Mouse (Mus musculus): ENCODE results near the gene Sapcd1.
A peak's percentile ranks its signal among the peaks of the same experiment; 100 is the strongest.

Sapcd1 gene

DNA sequence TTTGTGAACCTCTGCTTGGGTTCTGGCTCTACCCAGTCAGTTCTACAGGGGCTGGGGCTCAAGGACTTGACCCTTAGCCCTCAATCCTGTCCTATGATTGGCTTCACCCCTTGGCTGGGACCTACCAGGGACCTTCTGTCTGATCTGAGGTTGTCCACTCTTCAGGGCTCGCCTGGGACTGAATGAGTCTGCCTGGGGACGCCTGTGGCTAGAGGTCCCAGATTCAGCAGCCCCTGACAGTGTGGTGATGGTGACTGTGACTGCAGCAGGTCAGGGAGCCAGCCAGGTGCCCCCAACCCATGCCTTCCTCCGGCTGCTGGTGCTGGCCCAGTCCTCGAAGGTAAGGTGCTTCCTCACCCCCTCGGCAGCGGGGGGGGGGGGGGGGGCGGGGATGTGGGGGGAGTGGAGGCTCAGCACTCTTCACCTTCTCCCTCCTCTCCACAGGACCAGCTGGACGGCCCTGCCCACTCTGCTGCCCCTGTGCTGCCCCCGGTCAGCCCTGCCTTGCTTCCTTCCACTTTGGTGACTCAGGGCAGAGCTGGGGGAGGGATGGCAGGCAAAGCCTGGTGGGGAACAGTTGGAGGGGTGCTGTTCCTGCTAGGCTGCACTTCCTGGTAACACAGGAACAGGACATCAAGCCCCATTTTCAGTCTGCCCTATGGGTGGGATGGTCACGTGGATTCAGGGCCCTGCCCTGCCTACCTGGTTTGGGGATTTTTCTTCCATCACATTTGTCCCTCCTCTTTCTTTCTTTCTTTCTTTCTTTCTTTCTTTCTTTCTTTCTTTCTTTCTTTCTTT, 2.9 kb downstream of the Sapcd1 start:
- no peak for TF ChIP-seq GATA4 (IDR thresholded peaks at IDR 0.05; ENCODE audit: insufficient replicate concordance, low read length)

DNA sequence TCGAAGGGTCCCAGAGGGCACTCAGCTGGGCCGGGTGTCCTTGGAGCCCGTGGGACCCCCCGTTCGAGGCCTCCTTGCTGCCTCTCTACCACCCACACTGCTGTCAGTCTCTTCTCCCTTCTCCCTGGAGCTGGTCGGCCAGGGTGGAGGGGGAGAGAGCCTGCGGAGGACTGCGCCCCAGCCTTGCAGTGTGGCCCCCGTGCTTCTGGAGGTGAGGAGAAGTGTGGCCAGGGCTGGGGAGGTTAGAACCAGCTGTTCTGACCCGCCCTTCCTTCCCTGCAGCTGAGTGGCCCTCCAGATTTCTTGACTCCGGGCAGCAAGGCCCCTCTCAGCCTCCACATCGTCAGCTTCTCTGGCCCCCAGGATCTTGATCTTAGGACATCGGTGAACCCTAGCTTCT, 3.6 kb downstream of the Sapcd1 start:
- no peak for TF ChIP-seq GATA4 (IDR thresholded peaks at IDR 0.05; ENCODE audit: insufficient replicate concordance, low read length)

DNA sequence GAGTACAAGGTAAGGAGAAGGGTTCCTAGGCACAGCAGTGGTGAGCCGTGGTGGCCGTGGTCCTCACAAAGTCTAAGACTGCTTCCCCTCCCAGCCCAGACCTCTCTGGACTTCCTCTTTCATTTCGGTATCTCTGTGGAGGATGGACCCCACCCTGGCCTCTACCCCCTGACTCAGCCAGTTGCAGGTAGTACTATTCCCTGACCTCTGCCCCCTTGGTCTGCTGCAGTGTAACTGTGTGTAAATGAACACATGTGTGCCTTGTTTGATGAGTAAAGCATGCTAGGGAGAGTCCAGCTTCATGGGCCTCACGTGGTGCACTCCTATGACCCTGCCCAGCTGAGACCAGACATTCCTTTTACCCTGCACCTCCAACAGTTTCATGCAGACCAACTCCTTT, 4.1 kb downstream of the Sapcd1 start:
- TF ChIP-seq GATA4 (IDR thresholded peaks at IDR 0.05; ENCODE audit: insufficient replicate concordance, low read length), result no peak

DNA sequence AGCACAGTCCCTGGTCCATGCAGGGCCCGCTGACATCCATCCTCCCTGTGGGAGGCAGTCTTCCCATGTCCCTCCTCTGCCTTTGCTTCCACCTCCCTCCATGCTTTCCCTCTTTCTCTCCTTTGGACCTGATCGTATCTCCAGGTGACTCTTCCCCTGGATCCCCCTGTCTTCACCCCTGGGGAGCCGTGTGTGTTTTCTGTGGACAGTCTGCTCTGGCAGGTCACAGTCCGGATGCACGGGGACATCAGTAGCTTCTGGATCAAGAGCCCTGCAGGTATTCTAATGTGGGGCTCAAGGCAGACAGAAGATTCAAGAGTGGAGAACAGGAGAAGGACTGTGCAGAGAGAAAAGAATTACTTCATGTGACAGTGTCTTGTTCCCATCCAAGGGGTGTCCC, 4.6 kb downstream of the Sapcd1 start:
- TF ChIP-seq GATA4 (IDR thresholded peaks at IDR 0.05; ENCODE audit: insufficient replicate concordance, low read length), result no peak

DNA sequence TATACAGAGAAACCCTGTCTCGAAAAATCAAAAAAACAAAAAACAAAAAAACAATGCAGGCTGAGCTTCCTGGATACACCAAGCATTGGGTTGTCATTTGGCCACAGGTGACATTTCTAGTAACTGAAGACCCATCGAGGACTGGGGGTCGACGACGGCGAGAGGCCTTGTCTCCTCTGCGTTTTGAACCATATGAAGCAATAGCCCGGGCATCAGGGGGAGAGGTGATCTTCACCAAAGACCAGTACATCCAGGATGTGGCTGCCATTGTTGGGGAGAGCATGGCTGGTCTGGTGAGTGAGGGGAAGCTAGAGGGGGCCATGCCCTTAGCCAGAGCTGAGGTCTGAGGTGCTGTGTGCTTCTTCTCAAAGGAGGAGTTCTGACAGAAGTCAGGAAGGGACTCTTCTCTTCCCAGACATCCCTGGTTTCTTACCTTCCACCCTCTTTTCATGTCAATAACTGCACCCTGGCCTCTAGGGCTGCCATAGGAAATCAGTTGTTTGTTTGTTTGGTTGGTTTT, 5.2 kb downstream of the Sapcd1 start:
- TF ChIP-seq GATA4 (IDR thresholded peaks at IDR 0.05; ENCODE audit: insufficient replicate concordance, low read length), result no peak

DNA sequence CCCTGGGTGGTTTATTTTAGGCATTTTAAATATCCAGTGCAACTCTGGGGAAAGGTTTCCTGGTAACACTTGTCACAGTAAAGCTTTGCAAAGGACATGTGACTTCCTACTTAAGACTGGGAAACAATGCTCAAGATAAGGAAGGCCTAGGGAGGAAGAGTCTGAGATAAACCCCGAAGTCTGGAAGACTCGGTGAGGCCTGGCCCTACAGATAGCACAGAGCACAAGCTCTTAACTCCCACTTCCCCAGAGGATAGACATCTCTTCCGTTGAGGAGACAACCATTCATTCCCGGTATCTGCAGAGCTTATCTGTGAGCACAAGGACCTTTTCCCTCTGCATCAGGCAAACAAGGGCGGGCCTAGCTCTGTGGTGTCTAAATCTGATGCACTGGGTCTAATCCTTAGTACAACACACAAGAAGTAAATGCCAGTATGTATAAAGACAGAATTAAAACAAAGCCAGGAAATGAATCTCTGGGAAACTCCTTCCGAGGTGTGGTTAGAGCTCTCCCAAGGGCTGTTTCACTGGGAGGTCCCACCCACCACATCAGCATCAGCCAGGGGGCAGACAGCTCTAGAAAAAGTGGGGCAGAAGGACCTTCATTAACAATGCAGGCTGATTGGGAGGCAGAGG, 5.9 kb downstream of the Sapcd1 start:
- TF ChIP-seq GATA4 (IDR thresholded peaks at IDR 0.05; ENCODE audit: insufficient replicate concordance, low read length), result peak; percentile 100

DNA sequence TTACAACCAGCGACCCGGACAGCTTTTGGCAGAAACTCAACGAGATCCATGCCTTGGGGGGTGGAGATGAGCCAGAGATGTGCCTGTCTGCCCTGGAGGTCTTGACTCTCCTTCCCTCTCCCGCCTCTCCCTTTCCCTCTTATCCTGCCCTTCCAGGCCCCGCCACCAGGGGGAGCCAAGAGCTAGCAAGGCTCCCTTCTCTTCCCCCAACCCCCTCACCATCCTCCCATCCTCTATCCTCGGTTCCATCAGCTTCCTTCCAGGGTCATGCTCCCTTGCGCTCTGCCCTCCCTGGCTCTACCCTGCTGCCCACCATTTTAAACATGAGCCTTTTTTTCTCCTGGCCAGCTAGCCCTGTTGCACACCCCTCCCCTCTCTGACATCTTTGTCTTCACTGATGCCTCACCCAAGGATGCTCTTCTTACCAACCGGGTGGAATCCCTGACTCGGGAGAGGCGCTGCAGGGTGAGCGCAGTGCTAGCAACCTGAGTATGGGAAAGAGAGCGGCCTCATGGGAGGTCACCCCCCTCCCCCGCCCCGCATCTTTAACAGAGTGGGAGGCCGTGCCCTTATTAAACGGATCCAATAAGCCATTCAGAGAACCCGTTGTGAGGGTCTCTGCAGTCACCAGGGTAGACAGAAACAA, 6.5 kb downstream of the Sapcd1 start:
- TF ChIP-seq GATA4 (IDR thresholded peaks at IDR 0.05; ENCODE audit: insufficient replicate concordance, low read length), result peak; percentile 36; the same call in 1 of the 2 replicates

DNA sequence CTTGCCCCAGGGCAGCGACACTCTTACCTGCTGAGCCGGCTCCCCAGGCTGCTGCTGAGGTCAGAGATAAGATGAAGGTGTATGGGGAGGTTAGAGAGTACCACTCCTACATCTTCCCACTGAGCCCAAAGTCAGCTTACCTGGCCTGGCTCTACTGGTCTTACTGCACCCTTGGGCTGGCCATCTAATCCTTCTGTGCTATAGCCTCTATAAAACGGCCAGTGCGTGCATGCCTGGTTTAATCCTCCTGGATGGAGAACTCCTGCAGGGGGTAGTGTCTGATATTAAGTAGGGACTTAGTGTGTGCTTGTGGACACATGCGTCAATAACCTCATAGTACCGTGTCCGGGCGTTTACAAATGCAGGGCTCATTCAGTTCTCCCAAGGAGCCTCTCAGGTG, 7.3 kb downstream of the Sapcd1 start:
- no peak for TF ChIP-seq GATA4 (IDR thresholded peaks at IDR 0.05; ENCODE audit: insufficient replicate concordance, low read length)

DNA sequence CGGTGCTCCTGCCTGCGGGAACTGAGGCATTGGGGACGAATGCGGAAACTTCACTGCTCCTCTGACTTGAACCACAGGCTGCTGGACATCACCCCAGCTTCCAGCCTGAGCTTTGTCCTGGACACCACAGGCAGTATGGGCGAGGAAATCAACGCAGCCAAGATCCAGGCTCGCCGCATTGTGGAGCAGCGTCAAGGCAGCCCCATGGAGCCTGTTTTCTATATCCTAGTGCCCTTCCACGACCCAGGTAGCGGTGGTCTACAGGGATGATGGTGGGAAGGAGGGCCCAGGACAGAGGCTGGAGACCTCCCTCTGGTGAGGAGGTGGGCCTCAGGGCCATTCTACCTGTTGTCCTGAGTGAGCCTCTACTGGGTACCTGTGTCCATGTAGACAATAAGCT, 7.9 kb downstream of the Sapcd1 start:
- no peak for TF ChIP-seq GATA4 (IDR thresholded peaks at IDR 0.05; ENCODE audit: insufficient replicate concordance, low read length)

DNA sequence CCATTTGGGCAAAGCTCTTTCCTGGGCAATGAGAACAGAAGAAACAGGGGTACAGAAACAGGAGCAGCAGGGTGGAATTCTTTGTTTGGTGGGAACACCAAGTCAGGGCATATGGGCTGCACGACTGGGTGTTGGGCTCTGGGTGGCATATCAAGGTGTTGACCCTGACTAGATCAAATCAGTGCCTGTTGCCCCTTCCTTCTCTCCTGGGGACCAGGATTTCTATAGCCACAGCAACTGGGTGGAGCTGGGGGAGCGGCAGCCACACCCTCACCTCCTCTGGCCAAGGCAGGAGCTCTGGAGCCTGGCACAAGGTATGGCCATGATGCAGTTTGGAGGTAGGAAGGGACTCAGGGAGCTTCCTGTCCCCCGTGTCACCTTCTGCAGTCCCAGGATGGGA, 9.6 kb downstream of the Sapcd1 start:
- no peak for TF ChIP-seq GATA4 (IDR thresholded peaks at IDR 0.05; ENCODE audit: insufficient replicate concordance, low read length)

DNA sequence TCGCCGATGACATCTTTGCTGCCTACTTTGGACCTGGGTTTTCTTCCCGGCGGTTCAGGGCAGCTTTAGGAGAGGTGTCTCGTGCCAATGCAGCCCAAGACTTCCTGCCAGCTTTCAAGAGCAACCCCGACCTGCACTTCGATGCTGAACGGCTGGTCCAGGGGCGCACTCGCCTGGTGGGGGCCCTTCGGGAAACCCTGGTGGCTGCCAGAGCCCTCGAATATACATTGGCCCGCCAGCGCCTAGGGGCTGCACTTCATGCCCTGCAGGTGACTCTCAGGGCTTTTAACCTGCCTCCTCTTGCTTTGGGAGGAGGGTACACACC, 10.1 kb downstream of the Sapcd1 start:
- TF ChIP-seq GATA4 (IDR thresholded peaks at IDR 0.05; ENCODE audit: insufficient replicate concordance, low read length), result no peak

DNA sequence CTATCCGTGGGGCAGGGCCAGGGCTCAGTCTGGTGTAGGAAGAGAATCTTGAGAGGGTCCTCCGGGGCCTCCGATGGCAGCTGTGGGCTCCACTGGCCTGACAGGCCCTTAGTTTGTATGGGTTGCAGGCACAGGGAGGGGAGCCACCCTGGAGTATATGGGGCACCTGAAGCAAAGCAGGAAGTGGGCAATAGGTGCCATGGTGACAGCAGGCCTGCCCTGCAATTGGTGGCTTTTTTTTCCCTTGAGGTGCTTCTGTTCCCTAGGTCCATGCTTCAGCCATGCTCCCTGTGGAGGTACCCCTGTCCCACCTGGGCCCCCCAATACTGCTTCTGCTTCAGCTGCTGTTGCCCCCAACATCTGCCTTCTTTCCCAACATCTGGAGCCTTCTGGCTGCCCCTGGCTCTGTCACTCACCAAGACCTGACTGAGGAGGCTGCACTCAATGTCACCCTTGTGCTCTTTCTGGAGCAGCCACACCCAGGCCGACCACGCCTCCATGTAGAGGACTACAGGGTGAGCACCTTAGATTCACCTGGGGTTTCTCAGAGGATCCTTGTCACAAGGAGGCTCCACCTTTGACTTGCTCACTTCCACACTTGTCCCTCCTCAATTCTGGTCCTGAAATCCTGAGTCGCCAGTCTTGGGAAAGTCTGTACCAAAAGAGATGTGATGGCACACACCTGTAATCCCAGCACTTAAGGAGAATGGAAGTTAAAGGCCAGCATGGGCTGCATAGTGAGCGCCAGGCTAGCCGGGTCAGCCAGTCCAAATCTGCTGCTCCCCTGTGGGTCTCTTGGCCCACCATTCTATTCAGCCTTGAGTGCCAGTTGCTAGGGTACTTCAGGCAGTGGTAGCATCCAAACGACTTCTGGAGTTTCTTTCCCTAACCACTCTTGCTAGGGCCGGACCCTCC, 10.8 kb downstream of the Sapcd1 start:
- no peak for TF ChIP-seq GATA4 (IDR thresholded peaks at IDR 0.05; ENCODE audit: insufficient replicate concordance, low read length)

DNA sequence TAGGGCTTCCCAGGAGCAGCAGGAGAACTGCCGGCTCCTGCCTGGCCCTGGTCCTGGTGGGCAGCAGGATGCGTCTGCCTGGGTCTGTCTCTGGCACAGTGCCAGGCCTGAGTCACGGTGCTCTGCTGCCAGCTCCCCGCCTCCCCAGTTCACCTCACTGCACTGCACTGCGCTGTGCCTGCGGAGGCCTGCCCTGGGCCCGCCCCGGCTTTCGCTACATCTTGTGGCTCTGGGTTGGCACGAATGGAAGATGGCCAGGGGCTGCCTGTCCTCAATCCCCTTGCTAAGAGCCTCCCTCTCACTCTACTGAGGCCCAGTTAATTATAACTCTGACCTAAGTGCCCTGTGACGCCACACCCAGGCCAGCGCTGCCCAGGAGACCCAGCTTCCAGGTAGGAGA, 11.4 kb downstream of the Sapcd1 start, which contains the start of gene Vwa7:
TSS of gene Vwa7 (plus strand) at position 204 of the 400 bp plus-strand sequence.
- no peak for TF ChIP-seq GATA4 (IDR thresholded peaks at IDR 0.05; ENCODE audit: insufficient replicate concordance, low read length)

DNA sequence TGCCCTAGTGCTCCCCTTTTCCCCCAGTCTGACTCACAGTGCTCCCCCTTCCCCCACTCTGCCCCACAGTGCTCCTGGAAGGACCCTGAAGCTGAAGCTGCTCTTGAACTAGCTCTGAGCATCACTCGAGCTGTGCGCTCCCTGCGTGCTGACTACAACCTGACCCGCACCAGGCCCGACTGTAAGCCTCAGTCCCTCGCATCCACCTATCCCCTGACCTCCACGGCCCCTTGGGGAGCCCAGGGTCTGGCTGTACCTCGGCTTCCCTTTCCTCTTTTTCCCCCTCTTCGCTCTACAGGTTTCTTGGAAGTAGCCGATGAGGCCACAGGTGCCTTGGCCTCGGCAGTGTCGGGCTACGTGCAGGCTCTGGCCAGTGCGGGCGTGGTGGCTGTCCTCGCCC, 12.5 kb downstream of the Sapcd1 start:
- no peak for TF ChIP-seq GATA4 (IDR thresholded peaks at IDR 0.05; ENCODE audit: insufficient replicate concordance, low read length)

DNA sequence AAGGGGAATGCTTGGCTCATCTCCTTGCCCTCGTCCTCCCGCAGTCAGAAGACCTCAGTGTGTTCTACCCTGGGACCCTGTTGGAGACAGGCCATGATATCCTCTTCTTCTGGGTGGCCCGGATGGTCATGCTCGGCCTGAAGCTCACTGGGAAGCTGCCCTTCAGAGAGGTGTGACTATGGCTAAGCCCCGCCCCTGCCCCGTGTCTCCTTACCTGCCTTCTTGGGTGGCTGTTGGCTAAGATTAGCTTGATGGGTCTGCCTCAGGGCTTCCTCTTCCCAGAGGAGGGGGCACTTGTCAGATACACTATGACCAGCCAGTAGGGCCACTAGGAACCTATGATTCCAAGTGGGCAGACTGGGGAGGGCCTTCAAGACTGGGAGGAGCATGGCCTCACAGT, 14.6 kb downstream of the Sapcd1 start:
- TF ChIP-seq GATA4 (IDR thresholded peaks at IDR 0.05; ENCODE audit: insufficient replicate concordance, low read length), result no peak

Measured in liver, adult (tissue).